Mouse (Mus musculus) urinary bladder, adult 2 months (tissue): Measurements from ENCODE around the gene Catsperd. TPM values are rescaled to one million over a fixed set of nuclear protein-coding genes. Genes with fewer than 3 reads are reported as not detected.

ENCODE experiments used
- polyA plus RNA-seq: library from polyadenylated mRNA; depleted of rRNA; stranded (reverse); fragments of >200 nt; gene quantifications from 2 replicates; pipeline ENCODE4 v1.2.3, GENCODE M21; 2012; rRNA removed

Catsperd gene
- polyA plus RNA-seq, 1 experiment, result 25.7 TPM

Other genes with a start within 250 kb of the Catsperd start
- 313 and 341 TPM in 2 replicates for gene Ptprs, start 151.7 kb upstream of the Catsperd start, polyA plus RNA-seq
- not detected in 2 replicates for gene Znrf4, start 115.7 kb upstream of the Catsperd start, polyA plus RNA-seq
- gene Gm20219, start 73.8 kb upstream of the Catsperd start, polyA plus RNA-seq, result 15.6 and 22.1 TPM in 2 replicates
- 38.5 and 80.7 TPM in 2 replicates for gene Safb2, start 43.6 kb upstream of the Catsperd start, polyA plus RNA-seq
- gene Safb, start 43.3 kb upstream of the Catsperd start, polyA plus RNA-seq, result 47.8 and 65.8 TPM in 2 replicates
- gene 2410015M20Rik, start 18.4 kb upstream of the Catsperd start, polyA plus RNA-seq, result 169 and 183 TPM in 2 replicates
- 2,531 and 2,588 TPM in 2 replicates for gene Rpl36, start 14.7 kb upstream of the Catsperd start, polyA plus RNA-seq
- gene Lonp1, start 1.3 kb upstream of the Catsperd start, polyA plus RNA-seq, result 61.4 and 64.6 TPM in 2 replicates
- 72.5 and 77.3 TPM in 2 replicates for gene Ranbp3, start 45.2 kb downstream of the Catsperd start, polyA plus RNA-seq
- 308 and 313 TPM in 2 replicates for gene Ndufa11, start 89.6 kb downstream of the Catsperd start, polyA plus RNA-seq
- gene Vmac, start 89.9 kb downstream of the Catsperd start, polyA plus RNA-seq, result 18.2 and 26.4 TPM in 2 replicates
- 22.8 and 28.7 TPM in 2 replicates for gene Nrtn, start 129.4 kb downstream of the Catsperd start, polyA plus RNA-seq
- 50.0 and 61.3 TPM in 2 replicates for gene Dus3l, start 136.6 kb downstream of the Catsperd start, polyA plus RNA-seq
- 1.1 and 1.5 TPM in 2 replicates for gene Prr22, start 142.1 kb downstream of the Catsperd start, polyA plus RNA-seq
- gene Rfx2, start 202.9 kb downstream of the Catsperd start, polyA plus RNA-seq, result 6.6 and 9.4 TPM in 2 replicates
- 0.03 TPM in 1 of 2 replicates, not detected in the other for gene Acsbg2, start 246.3 kb downstream of the Catsperd start, polyA plus RNA-seq
- 2.9 and 3.1 TPM in 2 replicates for gene 1700061G19Rik, start 247.3 kb downstream of the Catsperd start, polyA plus RNA-seq